Mouse (Mus musculus) cortical plate, adult 2 months (tissue): ENCODE results near the gene Polr1b.

Source experiments
- CTCF ChIP-seq: fragments of 200-500 bp; IDR thresholded peaks from 2 replicates; pipeline ENCODE4 v1.5.1; 2011; ENCODE audit warnings: mild to moderate bottlenecking, control low read depth, low read length; ENCODE audit not compliant: insufficient read depth; ENCODE audit errors: extremely low read depth
- POLR2A ChIP-seq: fragments of 200-500 bp; IDR thresholded peaks from 2 replicates; pipeline ENCODE4 v1.6.1; 2011; ENCODE audit warnings: mild to moderate bottlenecking, low read length, control low read depth; ENCODE audit not compliant: insufficient read depth; ENCODE audit errors: extremely low read depth

DNA sequence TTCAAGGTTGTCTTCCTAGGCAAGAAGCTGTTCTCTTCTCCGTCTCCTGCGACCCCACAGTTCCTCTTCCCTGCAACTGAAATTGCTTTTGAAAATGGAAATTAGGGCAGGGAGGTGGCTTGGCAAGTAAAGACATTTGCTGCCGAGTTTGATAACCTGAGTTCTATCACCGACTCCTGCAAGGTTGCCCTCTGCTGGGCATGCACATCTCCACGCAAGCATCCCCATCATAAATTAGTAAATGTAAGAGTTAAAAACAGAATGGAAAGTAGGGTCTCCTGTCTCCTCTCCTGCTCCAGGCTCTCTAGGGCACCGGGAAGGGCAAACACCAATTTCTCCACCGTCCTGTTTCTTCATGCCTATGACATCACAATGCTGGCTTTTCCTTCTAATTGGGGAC lies 31.4 kb downstream of the Polr1b start:
- 0 out of 2 replicates have a peak, but pooled peaks have one; percentile 9 for TF ChIP-seq CTCF
- TF ChIP-seq POLR2A = no peak
